Mouse (Mus musculus): ENCODE results near the gene Adam19.

- TF ChIP-seq CTCF (IDR thresholded peaks at IDR 0.05; ENCODE audit: borderline replicate concordance, extremely low read depth, insufficient read depth, insufficient read length), result no peak
- no peak for TF ChIP-seq POLR2A (IDR thresholded peaks at IDR 0.05; ENCODE audit: borderline replicate concordance, extremely low read depth, insufficient read depth, insufficient read length, poor library complexity, severe bottlenecking)
Observed at GRCm38 (mm10) chr11:46081075-46081474, 25.3 kb downstream of the Adam19 start.

Measured in brain, embryonic 14.5 days (tissue).